Mouse (Mus musculus) myocyte (in vitro differentiated cells): ENCODE data around the gene Mmd. TPM values are rescaled to one million over a fixed set of nuclear protein-coding genes. Genes with fewer than 3 reads are reported as not detected.

Experiments used
- H3K27me3 ChIP-seq: one replicate; pipeline ENCODE4 v1.6.1; 2011; ENCODE audit not compliant: control insufficient read depth, insufficient read depth, insufficient read length
- H3K36me3 ChIP-seq: one replicate; pipeline ENCODE4 v1.6.1; 2011; ENCODE audit not compliant: control insufficient read depth, insufficient read depth
- H3K4me2 ChIP-seq: one replicate; pipeline ENCODE4 v1.6.1; 2011; ENCODE audit warnings: low read depth, control low read depth
- H3K4me3 ChIP-seq: one replicate; pipeline ENCODE4 v1.5.1; 2011; ENCODE audit warnings: mild to moderate bottlenecking, control low read depth, moderate library complexity
- H3K79me2 ChIP-seq: one replicate; pipeline ENCODE4 v1.6.1; 2011; ENCODE audit not compliant: control insufficient read depth, insufficient read depth
- H3ac ChIP-seq: one replicate; pipeline ENCODE4 v1.6.1; 2011; ENCODE audit not compliant: control insufficient read depth, insufficient read length
- CEBPB ChIP-seq: IDR thresholded peaks from 2 replicates; pipeline ENCODE4 v1.6.1; 2011; ENCODE audit warnings: mild to moderate bottlenecking, moderate library complexity; ENCODE audit not compliant: poor library complexity, insufficient read depth, severe bottlenecking
- E2F4 ChIP-seq: IDR thresholded peaks from one replicate; pipeline ENCODE4 v1.6.1; 2011; ENCODE audit warnings: mild to moderate bottlenecking, control low read depth, moderate library complexity; ENCODE audit not compliant: insufficient read depth
- MAX ChIP-seq: IDR thresholded peaks from one replicate; pipeline ENCODE4 v1.6.1; 2011; ENCODE audit warnings: low read depth, mild to moderate bottlenecking, control low read depth
- MYOD1 ChIP-seq, 3 experiments: IDR thresholded peaks; one replicate each; pipeline ENCODE4 v1.6.1; 2011; ENCODE audit warnings: control low read depth in 2 of 3, low read depth in 2 of 3, mild to moderate bottlenecking in 2 of 3, moderate library complexity in 1 of 3; ENCODE audit not compliant: insufficient read length in 2 of 3, control insufficient read depth in 1 of 3
- MYOG ChIP-seq, 3 experiments: IDR thresholded peaks; one replicate each; pipeline ENCODE4 v1.6.1; 2011; ENCODE audit warnings: control low read depth in 2 of 3, low read depth in 2 of 3, mild to moderate bottlenecking in 2 of 3; ENCODE audit not compliant: insufficient read length in 2 of 3, control insufficient read depth in 1 of 3, insufficient read depth in 1 of 3
- POLR2A ChIP-seq: IDR thresholded peaks from one replicate; pipeline ENCODE4 v1.6.1; 2011; ENCODE audit warnings: low read depth, mild to moderate bottlenecking, control low read depth, moderate library complexity; ENCODE audit not compliant: insufficient read length
- POLR2AphosphoS2 ChIP-seq: IDR thresholded peaks from one replicate; pipeline ENCODE4 v1.6.1; 2011; ENCODE audit warnings: low read depth, control low read depth; ENCODE audit not compliant: insufficient read length
- REST ChIP-seq: IDR thresholded peaks from one replicate; pipeline ENCODE4 v1.6.1; 2011; ENCODE audit warnings: mild to moderate bottlenecking, control low read depth, moderate library complexity; ENCODE audit not compliant: insufficient read depth, insufficient read length
- SRF ChIP-seq: IDR thresholded peaks from one replicate; pipeline ENCODE4 v1.6.1; 2011; ENCODE audit warnings: low read depth; ENCODE audit not compliant: control insufficient read depth, insufficient read length
- TCF12 ChIP-seq: IDR thresholded peaks from one replicate; pipeline ENCODE4 v1.6.1; 2011; ENCODE audit warnings: mild to moderate bottlenecking, control low read depth; ENCODE audit not compliant: poor library complexity, insufficient read depth, severe bottlenecking
- TCF3 ChIP-seq: IDR thresholded peaks from one replicate; pipeline ENCODE4 v1.6.1; 2011; ENCODE audit warnings: low read depth, control low read depth; ENCODE audit not compliant: insufficient read length
- USF1 ChIP-seq: IDR thresholded peaks from one replicate; pipeline ENCODE4 v1.6.1; 2011; ENCODE audit warnings: low read depth, mild to moderate bottlenecking, control low read depth, moderate library complexity
- polyA plus RNA-seq: library from polyadenylated mRNA; unstranded; fragments of >200 nt; fragmentation: generic; extraction: Trizol; gene quantifications from one replicate; pipeline ENCODE4 v1.2.1, GENCODE M21; 2012; ENCODE audit warnings: missing spikeins

Mmd gene
- polyA plus RNA-seq, 1 experiment = 36.0 TPM

DNA sequence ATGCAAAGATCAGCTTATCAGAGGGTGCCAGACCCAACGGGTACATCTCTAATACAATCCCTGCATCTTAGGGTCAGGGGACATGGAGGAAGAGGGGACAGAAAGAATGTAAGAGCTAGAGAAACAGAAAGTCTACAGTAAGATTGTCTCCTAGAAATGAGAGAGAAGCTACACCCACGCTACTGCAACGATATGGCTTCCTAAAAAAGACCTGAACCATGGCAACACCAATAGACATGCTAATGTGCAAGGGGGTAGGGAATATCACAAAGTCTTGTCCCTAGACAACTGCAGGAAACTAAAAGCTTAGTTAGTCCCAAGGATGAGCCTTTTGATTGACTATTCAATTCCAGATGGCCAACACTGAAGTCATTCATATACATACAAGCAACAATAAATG lies 65.3 kb downstream of the Mmd start:
- Histone ChIP-seq H3K79me2 (no peaks in the 10 kb centered on the region), H3K4me2 (no peak overlapping the region), H3K36me3 (no peaks in the 10 kb centered on the region), H3K4me3 (no peak overlapping the region), H3ac (no peak overlapping the region), H3K27me3 (no peaks in the 10 kb centered on the region)
- TF ChIP-seq MYOG (IDR thresholded peaks at IDR 0.05; ENCODE audit: control insufficient read depth in 1 of 3, insufficient read depth in 1 of 3, insufficient read length in 2 of 3, low read depth in 2 of 3) = no peak
- TF ChIP-seq REST = no peak
- TF ChIP-seq TCF12 = no peak
- TF ChIP-seq E2F4 = no peak
- no peak for TF ChIP-seq USF1
- no peak for TF ChIP-seq SRF

DNA sequence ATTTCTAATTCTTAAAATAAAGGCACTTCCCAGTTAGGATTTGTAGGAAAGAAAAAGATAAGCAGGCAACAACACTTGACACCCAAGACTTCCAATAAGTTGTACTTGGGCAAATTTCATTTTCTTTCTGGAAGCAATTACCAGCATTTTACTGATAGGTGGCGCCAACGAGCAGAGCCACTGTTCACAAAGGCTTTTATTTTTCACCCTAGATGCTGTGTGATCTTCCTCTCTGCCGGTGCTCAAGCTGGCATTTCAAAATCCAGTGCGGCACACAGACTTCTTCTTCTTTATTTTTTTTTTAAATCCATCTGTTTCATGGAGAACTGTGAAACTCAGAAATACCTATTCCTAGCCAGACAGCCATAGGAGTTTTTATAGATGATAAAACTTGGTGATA lies 68.2 kb downstream of the Mmd start:
- TF ChIP-seq SRF (no peak), CEBPB (no peak), MYOG (IDR thresholded peaks at IDR 0.05; ENCODE audit: control insufficient read depth in 1 of 3, insufficient read depth in 1 of 3, insufficient read length in 2 of 3, low read depth in 2 of 3) (no peak), USF1 (no peak), MAX (no peak), POLR2AphosphoS2 (no peak), TCF3 (no peak), E2F4 (no peak), REST (no peak), MYOD1 (IDR thresholded peaks at IDR 0.05; ENCODE audit: control insufficient read depth in 1 of 3, insufficient read length in 2 of 3, low read depth in 2 of 3) (no peak), POLR2A (no peak)
- Histone ChIP-seq H3K79me2 (no peaks in the 10 kb centered on the region), H3ac (no peak overlapping the region), H3K36me3 (no peaks in the 10 kb centered on the region), H3K27me3 (peaks cover 5% of the 10 kb centered on the region), H3K4me2 (no peak overlapping the region), H3K4me3 (no peak overlapping the region)

GRCm38 (mm10) chr11:90320922-90321321 lies 71.7 kb downstream of the Mmd start:
- Histone ChIP-seq H3K79me2 (no peaks in the 10 kb centered on the region), H3K36me3 (no peaks in the 10 kb centered on the region), H3K27me3 (peaks cover 5% of the 10 kb centered on the region), H3ac (no peak overlapping the region), H3K4me3 (no peak overlapping the region), H3K4me2 (no peak overlapping the region)
- no peak for TF ChIP-seq CEBPB
- no peak for TF ChIP-seq MYOG (IDR thresholded peaks at IDR 0.05; ENCODE audit: control insufficient read depth in 1 of 3, insufficient read depth in 1 of 3, insufficient read length in 2 of 3, low read depth in 2 of 3)
- no peak for TF ChIP-seq MYOD1 (IDR thresholded peaks at IDR 0.05; ENCODE audit: control insufficient read depth in 1 of 3, insufficient read length in 2 of 3, low read depth in 2 of 3)
- no peak for TF ChIP-seq E2F4
- no peak for TF ChIP-seq POLR2A
- TF ChIP-seq SRF = no peak
- TF ChIP-seq USF1 = no peak
- TF ChIP-seq MAX = no peak
- no peak for TF ChIP-seq POLR2AphosphoS2
- no peak for TF ChIP-seq TCF3

DNA sequence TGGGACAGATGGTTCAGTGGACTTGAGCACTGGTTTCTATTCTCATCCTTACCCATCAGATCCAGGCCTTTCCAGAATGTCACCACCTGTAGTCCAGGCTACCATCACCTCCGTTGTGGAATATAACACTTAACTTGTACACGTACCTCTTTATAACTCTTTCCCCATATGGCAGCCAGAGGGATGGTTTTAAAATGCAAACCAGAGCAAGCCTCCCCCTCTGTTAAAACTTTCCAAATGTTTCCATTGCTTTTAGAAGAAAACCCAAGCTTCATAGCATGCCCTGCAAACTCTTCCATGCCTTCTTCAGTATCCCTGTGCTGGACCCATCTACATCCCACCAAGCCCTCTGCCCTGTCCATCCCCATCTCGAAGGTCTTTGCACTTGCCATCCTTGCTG lies 75.3 kb downstream of the Mmd start:
- H3K79me2 ChIP-seq = no peaks in the 10 kb centered on the region
- H3K36me3 ChIP-seq = no peaks in the 10 kb centered on the region
- no peak overlapping the region for H3K4me2 ChIP-seq
- H3K27me3 ChIP-seq = peaks cover 5% of the 10 kb centered on the region
- H3ac ChIP-seq = no peak overlapping the region
- TF ChIP-seq POLR2A (no peak), MYOG (IDR thresholded peaks at IDR 0.05; ENCODE audit: control insufficient read depth in 1 of 3, insufficient read depth in 1 of 3, insufficient read length in 2 of 3, low read depth in 2 of 3) (no peak), REST (no peak), POLR2AphosphoS2 (no peak), CEBPB (no peak), TCF3 (no peak), USF1 (no peak), E2F4 (no peak)
- no peak overlapping the region for H3K4me3 ChIP-seq

DNA sequence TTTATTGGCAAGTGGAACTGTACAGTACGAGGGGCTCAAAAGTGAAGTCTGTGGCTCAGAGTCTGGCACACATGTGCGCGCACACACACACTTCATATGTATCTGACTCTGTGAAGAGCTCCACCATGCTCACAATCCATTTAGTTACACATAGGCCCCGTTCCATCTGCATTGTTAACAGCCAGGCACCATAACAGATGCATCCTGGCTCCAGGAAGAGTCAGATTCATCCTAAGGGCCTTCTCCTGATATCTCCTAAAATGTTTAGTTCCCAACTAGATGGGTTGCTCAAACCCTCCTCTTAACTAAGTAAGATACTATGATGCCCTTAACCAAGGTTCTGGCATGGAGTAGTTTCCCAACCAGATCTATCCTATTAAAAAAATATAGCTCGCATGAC lies 76.9 kb downstream of the Mmd start:
- no peaks in the 10 kb centered on the region for H3K36me3 ChIP-seq
- TF ChIP-seq POLR2A = no peak

DNA sequence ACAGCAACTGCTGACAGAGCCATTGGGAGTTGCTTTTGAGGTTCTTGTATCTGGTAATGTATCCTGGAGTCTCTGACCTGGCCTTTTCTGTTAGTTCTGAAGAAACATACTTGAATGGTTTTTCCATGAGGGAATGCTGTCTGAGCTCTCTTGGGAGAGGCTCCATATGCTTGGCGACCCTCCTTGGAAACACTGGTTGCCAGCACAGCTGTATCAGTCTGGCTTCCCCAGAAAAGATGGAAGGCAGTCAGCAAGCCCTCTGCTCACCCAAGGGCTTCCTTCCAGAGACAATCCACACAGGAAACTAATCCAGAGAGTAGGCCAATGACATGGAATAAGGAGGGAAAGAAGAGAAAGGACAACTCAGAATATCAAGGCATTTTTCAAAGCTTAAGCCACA lies 77.6 kb downstream of the Mmd start:
- Histone ChIP-seq H3K4me3 (no peak overlapping the region), H3K36me3 (no peaks in the 10 kb centered on the region), H3K79me2 (no peaks in the 10 kb centered on the region), H3ac (no peak overlapping the region), H3K27me3 (peaks cover 4% of the 10 kb centered on the region), H3K4me2 (no peak overlapping the region)
- no peak for TF ChIP-seq TCF12
- no peak for TF ChIP-seq TCF3
- no peak for TF ChIP-seq MAX
- TF ChIP-seq POLR2A = no peak
- TF ChIP-seq REST = no peak
- no peak for TF ChIP-seq MYOG (IDR thresholded peaks at IDR 0.05; ENCODE audit: control insufficient read depth in 1 of 3, insufficient read depth in 1 of 3, insufficient read length in 2 of 3, low read depth in 2 of 3)
- TF ChIP-seq POLR2AphosphoS2 = no peak
- no peak for TF ChIP-seq CEBPB
- no peak for TF ChIP-seq E2F4
- TF ChIP-seq SRF = no peak
- no peak for TF ChIP-seq USF1
- TF ChIP-seq MYOD1 (IDR thresholded peaks at IDR 0.05; ENCODE audit: control insufficient read depth in 1 of 3, insufficient read length in 2 of 3, low read depth in 2 of 3) = no peak

More for the DNA sequence above, 76.9 kb downstream of the Mmd start:
- no peak overlapping the region for H3ac ChIP-seq
- H3K79me2 ChIP-seq = no peaks in the 10 kb centered on the region
- H3K27me3 ChIP-seq = no peaks in the 10 kb centered on the region
- H3K4me3 ChIP-seq = no peak overlapping the region
- H3K4me2 ChIP-seq = no peak overlapping the region
